Mouse (Mus musculus) neural tube, postnatal 0 days (tissue): ENCODE measurements around the gene Sct. TPM values are rescaled to one million over a fixed set of nuclear protein-coding genes. Genes with fewer than 3 reads are reported as not detected.

ENCODE experiments used
- polyA plus RNA-seq: library from polyadenylated mRNA; unstranded; fragments of >200 nt; fragmentation: Nextera tagmentation; extraction: Ambion mirVana; gene quantifications from 2 replicates; pipeline ENCODE4 v1.2.1, GENCODE M21; 2015

Sct gene
- 6.4 and 7.7 TPM in 2 replicates for polyA plus RNA-seq

GRCm38 (mm10) chr7:141278766-141279590 lies at the start of gene Sct:
Sct (minus strand) TSS chr7:141279133.

DNA sequence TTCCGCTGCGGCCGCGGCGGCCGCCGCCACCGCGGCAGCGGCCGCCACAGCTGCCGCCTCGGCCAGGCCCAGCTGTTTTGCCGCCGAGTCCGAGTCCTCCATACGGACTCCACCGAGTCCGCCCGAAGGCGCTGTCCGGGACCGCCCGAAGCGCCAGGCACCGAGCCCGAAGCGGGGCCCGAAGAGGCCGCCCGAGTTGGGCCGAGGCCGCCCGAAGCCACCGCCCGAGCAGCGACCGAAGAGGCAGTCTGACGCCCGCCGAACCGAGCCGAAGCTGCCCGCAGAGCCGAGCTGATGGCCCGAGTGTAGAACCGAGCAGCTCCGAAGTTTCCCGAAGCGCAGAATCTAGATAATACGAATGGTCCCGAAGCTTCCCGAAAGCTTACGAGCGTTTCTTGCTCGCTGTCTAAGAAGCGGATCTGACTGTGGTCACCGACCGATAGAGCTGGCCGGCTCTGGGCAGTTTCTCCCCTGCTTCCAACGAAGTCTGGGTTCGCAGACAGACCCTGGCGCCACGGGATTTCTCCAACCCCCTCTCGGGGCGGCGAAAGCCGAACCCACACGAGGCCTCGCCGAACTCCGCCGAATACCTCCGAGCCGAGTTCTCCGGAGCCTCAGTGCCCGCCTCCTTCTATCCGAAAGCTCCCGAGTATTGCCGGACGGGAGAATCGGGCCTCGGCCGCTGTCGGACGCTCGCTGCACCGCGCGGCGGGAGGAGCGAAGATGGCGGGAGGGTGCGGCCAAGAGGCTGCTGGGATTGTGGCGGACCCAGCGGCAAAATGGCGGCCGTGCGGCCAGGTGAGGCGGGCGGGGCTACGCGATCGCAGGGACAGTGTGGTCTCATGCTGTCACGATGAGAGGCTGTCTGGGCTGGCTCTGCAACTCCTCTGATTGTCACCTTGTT lies 48.8 kb upstream of the Sct start, which contains the start of the genes Deaf1 and Tmem80:
Gene Deaf1, minus strand, starts transcription at position 222 of the 904 bp plus-strand sequence.
Gene Tmem80, plus strand, starts transcription at position 271 of the 904 bp plus-strand sequence.

GRCm38 (mm10) chr7:141291921-141292582 lies 13.1 kb upstream of the Sct start, which contains the start of gene Drd4:
Drd4 (plus strand) TSS chr7:141292006.

DNA sequence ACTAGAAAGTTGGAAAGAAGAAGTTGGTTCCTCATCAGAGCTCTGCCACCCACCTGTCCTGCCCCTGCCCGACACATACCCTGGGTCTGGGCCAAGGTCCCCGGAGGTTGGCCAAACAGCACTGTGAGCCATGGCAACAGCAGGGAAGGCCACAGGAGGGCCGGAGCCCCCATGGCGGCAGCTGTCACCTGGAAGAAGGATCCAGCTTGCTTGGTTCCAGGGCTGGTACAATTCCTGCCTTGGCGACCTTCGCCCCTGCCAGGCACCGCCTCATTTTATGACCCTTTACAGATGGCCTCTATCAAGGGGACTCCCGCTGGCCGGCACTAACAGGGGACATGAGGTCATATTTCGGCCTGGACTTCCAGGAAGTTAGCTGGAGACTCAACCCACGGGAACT lies 2.4 kb downstream of the Sct start, which contains the start of gene Cdhr5:
Gene Cdhr5, minus strand, starts transcription at position 241 of the 400 bp plus-strand sequence.

DNA sequence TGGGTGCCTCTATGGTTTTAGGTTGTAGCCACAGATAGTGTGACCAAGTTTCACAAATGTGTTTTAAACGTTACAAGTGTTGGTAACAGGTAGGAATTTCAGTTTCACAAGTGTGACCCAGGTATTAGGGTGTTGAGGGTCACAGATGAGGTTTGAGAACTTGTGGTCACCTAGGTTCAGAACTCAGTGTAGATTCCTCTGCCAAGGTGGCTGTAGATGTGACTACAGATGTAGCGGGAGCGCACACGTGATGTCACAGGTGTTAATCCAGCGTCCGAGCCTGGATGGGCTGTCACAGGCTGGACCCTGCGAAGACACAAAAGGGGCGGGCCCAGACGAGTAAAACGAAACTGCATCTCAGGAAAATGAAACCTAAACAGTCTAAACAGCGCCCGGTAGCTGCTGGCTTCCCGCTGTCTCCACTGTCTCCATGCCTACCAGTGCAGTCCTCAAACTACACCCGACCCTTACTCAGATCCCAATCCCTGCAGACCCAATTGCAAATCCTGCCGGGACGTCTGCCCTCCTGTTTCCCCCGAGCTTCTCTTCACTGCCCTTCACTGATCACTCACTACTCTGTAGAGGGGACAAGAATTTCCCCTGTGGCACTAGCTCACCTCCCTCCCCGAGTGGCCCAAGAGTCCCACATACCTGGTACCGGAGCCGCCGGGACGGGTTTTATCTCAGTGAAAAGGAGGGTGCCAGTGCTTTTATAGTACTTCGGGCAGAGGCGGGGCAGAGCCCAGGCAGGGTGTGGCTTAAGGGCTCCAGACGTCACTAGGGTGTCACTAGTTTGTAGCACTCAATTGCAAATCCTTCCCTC lies 13.0 kb downstream of the Sct start, which contains the start of gene Irf7:
Gene Irf7, minus strand, starts transcription at position 743 of the 823 bp plus-strand sequence.

Other genes starting within 250 kb of the Sct start
- 38.2 and 39.6 TPM in 2 replicates for gene B4galnt4, start 218.0 kb downstream of the Sct start, polyA plus RNA-seq
- gene Pkp3, start 200.9 kb downstream of the Sct start, polyA plus RNA-seq: 0.28 TPM in 1 of 2 replicates, not detected in the other
- 2.2 and 3.4 TPM in 2 replicates for gene Sigirr, start 178.6 kb downstream of the Sct start, polyA plus RNA-seq
- gene Ano9, start 161.3 kb downstream of the Sct start, polyA plus RNA-seq: 0.22 and 0.51 TPM in 2 replicates
- 79.0 and 88.5 TPM in 2 replicates for gene Ptdss2, start 156.8 kb downstream of the Sct start, polyA plus RNA-seq
- gene Rnh1, start 106.3 kb downstream of the Sct start, polyA plus RNA-seq: 56.1 and 58.4 TPM in 2 replicates
- 234 and 238 TPM in 2 replicates for gene Hras, start 85.1 kb downstream of the Sct start, polyA plus RNA-seq
- gene Lrrc56, start 85.0 kb downstream of the Sct start, polyA plus RNA-seq: 4.5 and 5.7 TPM in 2 replicates
- gene Lmntd2, start 65.1 kb downstream of the Sct start, polyA plus RNA-seq: 0.18 and 0.44 TPM in 2 replicates
- 18.2 and 21.4 TPM in 2 replicates for gene Rassf7, start 63.3 kb downstream of the Sct start, polyA plus RNA-seq
- gene Phrf1, start 50.3 kb downstream of the Sct start, polyA plus RNA-seq: 32.1 and 33.6 TPM in 2 replicates
- gene Irf7, start 12.7 kb downstream of the Sct start, polyA plus RNA-seq: 4.4 and 5.6 TPM in 2 replicates
- gene Cdhr5, start 2.3 kb downstream of the Sct start, polyA plus RNA-seq: 0.20 TPM in 1 of 2 replicates, not detected in the other
- 0.62 and 1.3 TPM in 2 replicates for gene Drd4, start 12.9 kb upstream of the Sct start, polyA plus RNA-seq
- gene Deaf1, start 48.6 kb upstream of the Sct start, polyA plus RNA-seq: 212 and 254 TPM in 2 replicates
- gene Tmem80, start 48.6 kb upstream of the Sct start, polyA plus RNA-seq: 41.4 and 42.7 TPM in 2 replicates
- gene Eps8l2, start 59.7 kb upstream of the Sct start, polyA plus RNA-seq: 0.45 and 0.84 TPM in 2 replicates
- gene Taldo1, start 113.1 kb upstream of the Sct start, polyA plus RNA-seq: 246 and 267 TPM in 2 replicates
- gene Gatd1, start 135.0 kb upstream of the Sct start, polyA plus RNA-seq: 44.0 and 44.6 TPM in 2 replicates
- 255 and 295 TPM in 2 replicates for gene Cend1, start 150.4 kb upstream of the Sct start, polyA plus RNA-seq
- 69.2 and 77.6 TPM in 2 replicates for gene Slc25a22, start 158.8 kb upstream of the Sct start, polyA plus RNA-seq
- 1.2 and 1.4 TPM in 2 replicates for gene Pidd1, start 164.9 kb upstream of the Sct start, polyA plus RNA-seq
- gene Rplp2, start 168.2 kb upstream of the Sct start, polyA plus RNA-seq: 775 and 923 TPM in 2 replicates
- gene Pnpla2, start 176.1 kb upstream of the Sct start, polyA plus RNA-seq: 19.9 and 22.2 TPM in 2 replicates
- 4.9 and 10.1 TPM in 2 replicates for gene Cracr2b, start 182.0 kb upstream of the Sct start, polyA plus RNA-seq
- gene Cd151, start 188.3 kb upstream of the Sct start, polyA plus RNA-seq: 18.5 and 18.6 TPM in 2 replicates
- gene Polr2l, start 196.0 kb upstream of the Sct start, polyA plus RNA-seq: 86.6 and 89.5 TPM in 2 replicates
- 106 TPM in 2 replicates for gene Tspan4, start 196.1 kb upstream of the Sct start, polyA plus RNA-seq